Mouse (Mus musculus) embryonic facial prominence, embryonic 12.5 days (tissue): ENCODE results near the gene Cfap69. TPM values are rescaled to one million over a fixed set of nuclear protein-coding genes. Genes with fewer than 3 reads are reported as not detected.

Experiments used
- ATAC-seq: fragments of 200-750 bp; cut with Nextera tagmentation; 2 replicates; pipeline ENCODE4 v1.8.0; 2017; ENCODE audit not compliant: insufficient number of reproducible peaks, insufficient read depth, low FRiP score, low TSS enrichment
- H3K27ac ChIP-seq: fragments of 300-500 bp; sonication (generic); 2 replicates; pipeline ENCODE4 v1.5.1; 2016; ENCODE audit warnings: mild to moderate bottlenecking
- H3K27me3 ChIP-seq: fragments of 300-500 bp; sonication (generic); 2 replicates; pipeline ENCODE4 v1.6.1; 2016; ENCODE audit warnings: mild to moderate bottlenecking, moderate library complexity
- H3K36me3 ChIP-seq: fragments of 300-500 bp; sonication (generic); 2 replicates; pipeline ENCODE4 v1.6.1; 2016; ENCODE audit warnings: mild to moderate bottlenecking
- H3K4me1 ChIP-seq: fragments of 300-500 bp; sonication (generic); 2 replicates; pipeline ENCODE4 v1.6.1; 2016
- H3K4me2 ChIP-seq: fragments of 300-500 bp; sonication (generic); replicated peaks from 2 replicates; pipeline ENCODE4 v1.6.1; 2016; ENCODE audit warnings: mild to moderate bottlenecking, moderate library complexity
- H3K4me3 ChIP-seq: fragments of 300-500 bp; sonication (generic); 2 replicates; pipeline ENCODE4 v1.5.1; 2016; ENCODE audit warnings: mild to moderate bottlenecking
- H3K9ac ChIP-seq: fragments of 300-500 bp; sonication (generic); 2 replicates; pipeline ENCODE4 v1.6.1; 2016; ENCODE audit warnings: mild to moderate bottlenecking, moderate library complexity
- H3K9me3 ChIP-seq: fragments of 300-500 bp; sonication (generic); 2 replicates; pipeline ENCODE4 v1.6.1; 2016; ENCODE audit warnings: mild to moderate bottlenecking, moderate library complexity
- WGBS: fragments of 180-500 bp; shearing (Covaris S2); methylation state at CpG from one replicate; pipeline ENCODE4 v1.1.7; 2016; 5-methylcytosine and 5-hydroxymethylcytosine counted together
- polyA plus RNA-seq: library from polyadenylated mRNA; unstranded; fragments of >200 nt; fragmentation: Nextera tagmentation; extraction: Ambion mirVana; gene quantifications from 2 replicates; pipeline ENCODE4 v1.2.1, GENCODE M21; 2016

Gene Cfap69
- polyA plus RNA-seq, result 3.0 and 3.7 TPM in 2 replicates

DNA sequence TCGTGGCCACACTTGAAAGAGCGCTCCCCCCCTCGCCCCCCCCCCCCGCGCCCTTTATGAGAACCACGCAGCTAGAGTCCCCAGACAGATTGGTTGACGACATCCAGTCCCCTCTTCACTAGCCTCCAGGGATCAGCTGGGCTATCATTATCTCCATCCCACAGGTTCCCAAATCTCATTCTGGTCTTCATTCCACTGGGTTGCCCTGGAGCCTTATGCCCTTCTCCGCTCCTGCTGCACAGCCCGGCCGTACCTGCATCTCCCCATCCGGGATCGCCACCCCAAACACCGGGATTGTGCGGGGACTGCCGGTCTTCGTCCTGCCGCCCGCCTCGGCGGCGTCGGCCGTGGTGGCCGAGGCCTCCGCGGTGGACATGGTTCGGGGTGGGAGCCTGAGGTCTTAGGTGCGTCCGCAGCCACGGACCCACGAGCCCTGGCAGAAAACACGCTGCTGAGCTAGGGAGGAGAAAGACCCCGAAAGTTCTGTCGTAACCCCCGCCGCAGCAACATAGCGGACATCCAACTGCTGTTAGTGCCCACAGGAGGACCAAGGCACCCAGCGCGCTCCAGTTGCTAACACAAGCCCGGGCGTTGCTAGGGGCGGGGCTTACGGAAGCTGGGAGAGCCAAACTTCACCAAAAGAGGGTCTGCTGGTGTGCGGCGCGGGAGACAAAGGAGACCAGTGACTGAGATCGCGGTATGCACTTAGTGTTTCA is at the start of gene Cfap69:
Cfap69 (minus strand) TSS at position 585 of the 716 bp plus-strand sequence.
- no peak within 1 kb of the TSS for H3K27ac ChIP-seq
- H3K4me2 ChIP-seq, result peak within 1 kb of the TSS; percentile 93
- no peaks in the 10 kb centered on the region for H3K27me3 ChIP-seq
- H3K4me1 ChIP-seq, result no peaks in the 10 kb centered on the region; the same call in 1 of the 2 replicates
- under 1% methylated on average over 47 of the region's 48 CpGs for WGBS
- H3K36me3 ChIP-seq, result 0 out of 2 replicates have a peak, but pooled peaks cover under 1% of the 10 kb centered on the region
- H3K4me3 ChIP-seq, result peak within 1 kb of the TSS; percentile 67
- peak; percentile 97 for ATAC-seq
- H3K9ac ChIP-seq, result peak within 1 kb of the TSS; percentile 68
- no peaks in the 10 kb centered on the region for H3K9me3 ChIP-seq

DNA sequence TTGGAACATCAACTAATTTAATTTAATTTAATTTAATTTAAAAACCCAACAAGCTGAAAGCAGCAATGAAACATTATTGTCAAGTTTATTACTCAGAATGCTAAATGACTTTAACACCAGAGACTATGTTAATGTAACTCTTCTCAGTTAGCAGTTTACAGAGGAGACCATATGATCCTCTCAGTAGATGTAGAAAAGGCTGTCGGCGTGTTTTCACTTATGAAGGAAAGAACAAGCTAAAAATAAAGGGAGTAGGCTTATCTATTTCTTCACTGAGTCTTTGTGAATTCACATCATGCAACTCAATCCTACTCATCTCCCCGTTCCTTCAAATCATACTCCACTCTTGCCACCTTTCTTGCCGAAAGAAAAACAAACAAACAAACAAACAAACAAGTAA is 47.0 kb upstream of the Cfap69 start:
- H3K4me3 ChIP-seq, result no peak overlapping the region
- no peak overlapping the region for H3K4me2 ChIP-seq
- no peak for ATAC-seq
- H3K36me3 ChIP-seq, result no peaks in the 10 kb centered on the region
- H3K27ac ChIP-seq, result no peak overlapping the region
- no peaks in the 10 kb centered on the region for H3K27me3 ChIP-seq
- no peak overlapping the region for H3K9ac ChIP-seq
- 76% methylated on average over 4 of the region's 4 CpGs for WGBS
- no peaks in the 10 kb centered on the region for H3K9me3 ChIP-seq
- no peaks in the 10 kb centered on the region for H3K4me1 ChIP-seq

DNA sequence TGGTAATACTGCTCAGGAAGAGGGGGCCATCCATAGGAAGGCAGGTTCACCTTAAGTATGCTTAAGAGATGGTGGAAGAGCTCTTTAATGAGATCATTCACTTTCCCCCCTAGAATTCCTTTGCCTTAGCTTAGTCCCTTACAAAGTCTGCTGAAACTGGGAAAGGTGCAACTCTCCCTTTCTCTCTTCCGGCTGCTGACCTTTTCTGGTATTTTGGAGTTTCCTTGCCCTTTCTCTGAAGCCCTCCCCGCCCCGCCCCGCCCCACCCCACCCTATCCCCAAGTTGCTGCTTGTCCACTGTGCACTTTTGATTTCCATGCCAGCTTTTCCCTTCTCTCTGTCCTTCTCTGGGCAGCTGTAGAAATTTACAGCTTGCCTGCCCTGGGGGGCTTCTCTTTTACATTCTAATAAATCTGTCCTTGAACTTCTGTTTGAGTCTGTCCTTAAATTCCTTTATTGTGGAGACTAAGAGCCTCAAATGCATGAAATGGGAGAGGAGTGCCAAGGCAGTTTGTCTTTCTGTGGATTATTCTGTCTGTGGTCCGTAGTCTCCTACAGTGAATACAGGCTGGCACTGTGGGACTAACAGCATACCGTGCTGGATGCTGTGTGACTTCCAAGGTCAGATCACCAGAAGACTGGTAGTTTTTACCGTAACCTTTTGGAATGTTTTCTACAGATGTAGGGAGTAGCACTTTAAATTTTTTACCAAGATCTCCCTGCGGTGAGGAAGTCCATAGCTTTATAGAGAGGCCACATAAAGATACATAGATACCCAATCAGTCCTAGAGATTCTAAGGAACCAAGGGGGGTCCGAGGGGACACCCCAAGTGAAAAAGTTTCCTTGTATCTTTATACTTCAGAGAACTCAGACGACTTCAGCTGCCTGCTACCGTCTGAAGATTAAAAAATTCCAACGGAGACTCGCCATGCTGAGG is 43.6 kb upstream of the Cfap69 start:
- H3K9ac ChIP-seq, result no peak overlapping the region
- ATAC-seq, result no peak
- H3K27ac ChIP-seq, result no peak overlapping the region
- no peaks in the 10 kb centered on the region for H3K27me3 ChIP-seq
- H3K4me3 ChIP-seq, result no peak overlapping the region
- 59% methylated on average over 12 of the region's 13 CpGs for WGBS
- H3K4me2 ChIP-seq, result no peak overlapping the region
- H3K36me3 ChIP-seq, result no peaks in the 10 kb centered on the region
- no peaks in the 10 kb centered on the region for H3K9me3 ChIP-seq
- no peaks in the 10 kb centered on the region for H3K4me1 ChIP-seq

DNA sequence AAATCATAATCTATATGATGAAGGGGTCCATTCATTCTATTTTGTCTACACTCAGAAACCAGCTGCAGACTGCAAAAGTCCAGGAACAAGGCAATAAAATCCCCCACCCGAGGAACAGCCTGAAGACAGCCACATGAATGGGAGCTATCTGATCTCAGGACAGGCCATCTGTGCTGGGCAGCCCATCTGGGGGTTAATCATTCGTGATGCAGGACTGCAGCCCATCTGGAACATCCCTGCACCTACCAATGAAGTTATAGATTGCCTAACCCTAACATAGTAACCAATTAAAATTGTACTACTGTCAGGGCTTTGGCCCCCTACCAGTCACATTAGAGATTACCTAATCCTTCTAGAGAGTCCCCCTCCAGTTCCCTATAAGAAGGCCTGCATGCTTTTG is 41.0 kb upstream of the Cfap69 start:
- ATAC-seq, result no peak
- no peak overlapping the region for H3K4me3 ChIP-seq
- no peaks in the 10 kb centered on the region for H3K36me3 ChIP-seq
- no peaks in the 10 kb centered on the region for H3K27me3 ChIP-seq
- no peaks in the 10 kb centered on the region for H3K4me1 ChIP-seq
- 47% methylated on average over 2 of the region's 2 CpGs for WGBS
- H3K27ac ChIP-seq, result no peak overlapping the region
- no peak overlapping the region for H3K4me2 ChIP-seq
- H3K9me3 ChIP-seq, result no peaks in the 10 kb centered on the region
- H3K9ac ChIP-seq, result no peak overlapping the region

DNA sequence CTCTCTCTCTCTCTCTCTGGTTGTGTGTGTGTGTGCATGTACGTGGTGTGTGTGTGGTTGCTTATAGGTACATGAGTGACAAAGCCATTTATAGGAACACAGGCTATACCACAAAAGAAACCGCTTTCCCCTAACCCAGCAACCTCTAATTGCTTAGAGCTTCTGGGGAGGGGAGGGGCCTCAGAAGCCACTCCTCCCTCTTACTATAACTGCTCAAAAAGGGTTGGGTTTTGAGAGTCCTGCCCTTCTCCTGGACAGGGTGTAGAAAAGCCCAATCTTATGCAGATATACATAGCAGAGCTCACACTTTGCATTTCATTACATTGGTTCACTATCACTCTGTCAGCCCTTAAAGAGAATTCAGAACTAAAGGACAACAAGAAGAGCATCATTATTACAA is 36.3 kb upstream of the Cfap69 start:
- no peak for ATAC-seq
- WGBS, result 77% methylated on average over 2 of the region's 2 CpGs
- no peak overlapping the region for H3K27ac ChIP-seq
- H3K4me3 ChIP-seq, result no peak overlapping the region
- H3K9ac ChIP-seq, result no peak overlapping the region
- H3K4me1 ChIP-seq, result no peaks in the 10 kb centered on the region
- no peaks in the 10 kb centered on the region for H3K9me3 ChIP-seq
- H3K4me2 ChIP-seq, result no peak overlapping the region
- no peaks in the 10 kb centered on the region for H3K36me3 ChIP-seq
- H3K27me3 ChIP-seq, result no peaks in the 10 kb centered on the region

DNA sequence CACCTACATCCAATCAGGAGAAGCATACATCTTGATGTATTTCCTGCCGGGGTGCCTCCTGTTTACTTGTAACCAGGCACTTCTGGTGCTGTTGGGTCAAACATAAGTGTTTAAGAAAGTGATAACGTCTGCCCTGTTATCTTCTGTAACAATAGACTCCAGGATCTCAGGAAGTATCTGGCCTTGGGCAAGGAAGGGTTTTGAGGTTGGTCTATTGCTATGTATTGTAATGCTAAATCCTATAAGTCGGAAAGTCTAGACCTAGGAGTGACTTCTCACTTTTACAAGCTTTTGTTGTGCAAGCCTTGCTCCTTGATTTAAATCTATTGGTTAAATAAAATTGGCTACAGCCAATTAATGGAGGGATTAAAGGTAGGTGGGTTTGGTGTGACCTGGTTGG is 34.8 kb upstream of the Cfap69 start:
- no peak overlapping the region for H3K9ac ChIP-seq
- whole genome bisulfite sequencing, result 69% methylated on average over 3 of the region's 3 CpGs
- no peak for ATAC-seq
- H3K4me3 ChIP-seq, result no peak overlapping the region
- no peak overlapping the region for H3K27ac ChIP-seq
- no peak overlapping the region for H3K4me2 ChIP-seq
- no peaks in the 10 kb centered on the region for H3K36me3 ChIP-seq
- H3K27me3 ChIP-seq, result no peaks in the 10 kb centered on the region
- no peaks in the 10 kb centered on the region for H3K4me1 ChIP-seq
- no peaks in the 10 kb centered on the region for H3K9me3 ChIP-seq

DNA sequence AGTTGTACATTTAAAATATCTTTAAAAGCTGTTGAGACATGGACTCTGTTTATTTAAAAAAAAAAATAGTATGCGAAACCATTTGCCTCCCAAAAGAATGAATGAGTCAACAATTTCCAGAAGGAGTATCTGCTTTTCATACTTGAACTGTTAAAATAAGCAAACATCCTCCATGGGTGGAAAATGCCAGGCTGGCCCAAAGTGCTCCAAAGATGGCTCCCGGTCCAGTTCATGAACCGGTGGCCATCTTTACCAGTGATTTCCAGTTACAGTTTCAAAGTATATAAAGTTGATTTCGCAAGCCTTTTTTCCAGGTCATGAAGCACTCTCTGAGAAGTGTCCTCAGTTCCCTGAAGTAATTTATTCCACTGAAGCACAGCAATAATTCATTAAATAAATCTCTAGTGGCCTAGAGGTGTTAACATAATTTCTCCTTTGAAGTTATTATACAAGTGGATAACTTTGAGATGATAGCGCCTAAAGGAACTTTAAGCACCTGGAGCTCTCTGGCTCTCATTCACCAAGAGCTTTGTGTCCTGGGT is 31.4 kb upstream of the Cfap69 start:
- H3K27ac ChIP-seq, result no peak overlapping the region
- no peaks in the 10 kb centered on the region for H3K36me3 ChIP-seq
- H3K9ac ChIP-seq, result no peak overlapping the region
- H3K4me2 ChIP-seq, result no peak overlapping the region
- 90% methylated on average over 5 of the region's 5 CpGs for WGBS
- no peaks in the 10 kb centered on the region for H3K27me3 ChIP-seq
- H3K9me3 ChIP-seq, result no peaks in the 10 kb centered on the region
- H3K4me3 ChIP-seq, result no peak overlapping the region
- H3K4me1 ChIP-seq, result no peaks in the 10 kb centered on the region
- ATAC-seq, result no peak

DNA sequence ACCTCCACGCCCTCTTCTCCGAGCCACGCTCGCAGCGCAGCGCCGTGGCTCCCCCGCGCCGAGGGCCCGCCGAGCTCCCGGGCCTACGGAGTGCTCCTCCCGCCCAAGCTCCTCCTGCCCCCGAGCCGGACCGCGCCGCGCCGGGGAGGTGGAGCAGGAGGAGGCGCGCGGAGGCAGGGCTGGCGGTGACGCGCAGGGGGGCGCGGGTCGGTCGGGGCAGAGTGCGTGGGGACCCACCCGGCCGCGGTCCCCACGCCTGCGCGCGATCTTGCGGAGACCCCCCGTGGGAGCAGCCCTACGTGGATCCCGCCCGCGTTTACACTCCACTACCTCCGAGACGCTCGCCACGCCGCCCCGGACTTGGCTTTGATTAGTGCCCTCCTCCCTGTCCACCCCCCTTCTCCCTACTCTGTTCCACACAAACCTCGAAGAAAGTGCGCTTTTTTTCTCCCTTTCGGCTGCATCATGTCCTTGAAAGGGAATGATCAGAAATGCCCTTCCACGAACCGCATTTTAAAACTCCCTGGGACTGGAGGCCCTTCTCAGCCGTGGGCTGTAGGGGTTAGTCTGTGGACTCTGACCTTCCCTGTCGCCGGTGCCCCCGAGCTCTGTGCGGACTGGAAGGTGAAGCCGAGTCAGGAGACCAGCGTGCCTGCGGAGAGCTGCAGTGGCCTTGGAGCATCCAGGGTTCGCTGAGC is 30.1 kb upstream of the Cfap69 start, which contains the start of gene Steap2:
Steap2 (minus strand) TSS at position 623 of the 698 bp plus-strand sequence.
- H3K36me3 ChIP-seq, result no peaks in the 10 kb centered on the region
- peak within 1 kb of the TSS; percentile 54; the same call in 1 of the 2 replicates for H3K27ac ChIP-seq
- H3K4me3 ChIP-seq, result peak within 1 kb of the TSS; percentile 77
- H3K4me1 ChIP-seq, result no peaks in the 10 kb centered on the region
- under 1% methylated on average over 66 of the region's 66 CpGs for WGBS
- peak; percentile 93 for ATAC-seq
- no peaks in the 10 kb centered on the region for H3K27me3 ChIP-seq
- peak within 1 kb of the TSS; percentile 85 for H3K9ac ChIP-seq
- H3K9me3 ChIP-seq, result no peaks in the 10 kb centered on the region
- H3K4me2 ChIP-seq, result peak within 1 kb of the TSS; percentile 73

DNA sequence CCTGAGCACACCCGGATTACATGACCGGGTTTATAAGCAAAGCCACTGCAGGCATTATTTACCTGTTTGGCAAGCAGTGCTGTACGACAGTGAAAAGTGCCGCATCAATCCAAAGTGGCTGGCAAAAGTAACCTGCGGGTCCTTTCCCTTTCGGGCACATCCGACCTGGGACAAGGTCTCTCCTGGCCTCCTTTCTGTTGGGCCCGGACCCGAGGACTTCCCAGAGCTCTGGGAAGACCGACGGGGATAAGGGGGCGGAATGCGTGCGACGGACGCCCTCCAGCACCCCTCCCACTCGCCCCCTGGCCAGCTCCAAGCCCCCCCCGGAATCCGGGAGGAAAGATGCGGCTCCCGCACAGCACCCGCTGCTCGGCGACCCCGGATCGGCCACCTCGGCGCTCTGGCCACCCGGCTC is 29.5 kb upstream of the Cfap69 start:
- H3K4me2 ChIP-seq, result peak overlapping the region; percentile 73
- no peaks in the 10 kb centered on the region for H3K9me3 ChIP-seq
- ATAC-seq, result peak; percentile 77; the same call in 1 of the 2 replicates
- H3K9ac ChIP-seq, result peak overlapping the region; percentile 85
- no peaks in the 10 kb centered on the region for H3K36me3 ChIP-seq
- WGBS, result 0% methylated on average over 28 of the region's 29 CpGs
- H3K27me3 ChIP-seq, result no peaks in the 10 kb centered on the region
- H3K4me1 ChIP-seq, result no peaks in the 10 kb centered on the region
- H3K27ac ChIP-seq, result peak overlapping the region; percentile 54; the same call in 1 of the 2 replicates
- H3K4me3 ChIP-seq, result peak overlapping the region; percentile 77

DNA sequence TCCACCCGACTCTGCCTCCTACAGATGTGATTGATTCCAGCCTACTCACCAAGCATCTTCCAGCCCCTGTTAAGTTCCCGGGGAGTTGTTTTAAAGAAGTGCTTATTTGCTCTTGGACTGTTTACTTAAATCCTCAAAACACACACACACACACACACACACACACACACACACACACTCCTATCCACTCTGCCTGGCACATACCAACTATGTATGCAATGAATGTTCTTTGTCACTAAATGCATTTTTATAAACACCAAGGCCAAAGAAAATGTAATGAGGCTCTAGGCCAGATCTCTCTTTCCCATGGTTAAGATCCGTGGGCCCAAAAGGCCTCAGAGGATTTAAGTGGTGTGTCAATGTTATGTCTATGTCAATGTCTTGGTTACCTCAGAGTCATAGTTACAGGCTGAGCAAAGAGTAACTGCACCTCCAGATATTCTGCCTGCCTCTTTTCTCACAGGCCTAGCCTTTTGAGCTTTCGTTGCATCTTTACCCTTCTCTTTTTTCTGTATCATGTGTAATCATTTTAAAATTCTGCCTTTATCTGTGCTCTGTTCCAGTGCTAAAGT is 28.2 kb upstream of the Cfap69 start:
- H3K4me1 ChIP-seq, result no peaks in the 10 kb centered on the region

More for the DNA sequence above, 28.2 kb upstream of the Cfap69 start:
- H3K9me3 ChIP-seq, result no peaks in the 10 kb centered on the region
- H3K4me3 ChIP-seq, result no peak overlapping the region
- H3K27ac ChIP-seq, result no peak overlapping the region
- no peaks in the 10 kb centered on the region for H3K27me3 ChIP-seq
- no peak overlapping the region for H3K9ac ChIP-seq
- 55% methylated on average over 4 of the region's 4 CpGs for WGBS
- no peak for ATAC-seq
- no peaks in the 10 kb centered on the region for H3K36me3 ChIP-seq
- no peak overlapping the region; the same call in 1 of the 2 replicates for H3K4me2 ChIP-seq
